Mouse (Mus musculus) ovary, postnatal 14 days (tissue): ENCODE results near the gene Fam219a.

Source experiments
- DNase-seq: peaks from one replicate; pipeline ENCODE4 v3.0.0; 2022; ENCODE audit warnings: low spot score

Fam219a gene

DNA sequence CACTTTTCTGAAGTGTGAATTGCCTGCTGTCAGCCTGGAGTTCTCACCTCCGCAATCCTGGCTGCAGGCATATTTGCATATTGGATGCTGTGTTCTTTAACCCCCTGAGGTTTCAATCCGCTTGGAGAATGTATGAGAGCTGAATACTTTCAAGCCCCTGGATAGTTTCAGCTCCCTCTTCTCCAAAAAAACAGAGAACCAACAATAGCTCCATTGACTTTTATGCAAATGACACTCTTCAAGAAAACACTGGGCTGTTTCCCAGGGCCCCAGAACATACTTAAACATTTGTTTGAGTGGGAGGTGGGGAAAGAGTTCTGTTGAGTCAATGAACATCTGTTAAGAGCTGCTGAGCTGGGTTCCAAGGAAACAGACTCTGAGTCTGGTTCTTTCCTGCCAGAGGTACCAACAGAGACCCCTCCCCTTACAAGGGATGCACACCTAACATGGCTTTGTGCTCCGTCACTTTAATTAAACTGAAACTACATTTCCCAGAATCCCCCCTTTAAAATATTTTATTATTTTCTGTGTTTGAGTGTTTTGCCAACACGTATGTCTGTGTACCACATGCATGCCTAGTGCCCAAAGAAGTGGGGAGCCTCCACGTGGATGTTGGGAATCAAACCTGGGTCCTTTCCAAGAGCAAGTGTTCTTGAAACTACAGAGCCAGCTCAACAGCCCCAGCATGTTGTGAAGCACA is 98.5 kb downstream of the Fam219a start:
- no peak for DNase-seq

DNA sequence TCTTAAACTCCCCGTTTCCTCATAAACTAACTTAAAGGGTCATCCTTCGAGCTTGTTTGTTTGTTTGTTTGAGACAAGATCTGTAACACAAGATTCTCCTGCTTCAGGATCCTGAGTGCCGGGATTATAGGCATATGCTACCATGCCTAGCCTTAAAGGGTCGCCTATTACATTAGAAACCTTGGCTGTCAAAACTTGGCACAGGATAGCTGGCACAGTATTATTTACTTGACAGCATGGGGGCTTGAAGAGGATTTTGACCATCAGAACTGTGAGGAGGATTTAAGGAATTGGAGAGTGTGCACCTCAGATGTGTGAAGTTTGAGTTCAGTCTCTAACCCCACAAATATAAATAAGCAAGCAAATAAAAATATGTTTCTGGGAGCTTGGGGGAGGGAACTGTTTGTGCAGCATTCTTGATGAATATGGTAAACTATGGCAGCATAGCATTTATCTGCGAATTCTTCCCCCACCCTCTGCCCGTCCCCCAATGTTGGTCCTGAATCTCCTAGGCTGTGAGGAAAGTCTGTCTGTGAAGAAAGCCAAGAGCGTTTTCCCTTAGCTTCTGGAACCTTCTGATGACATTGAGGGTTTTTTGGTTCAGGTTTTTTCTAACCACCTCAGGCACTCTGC is 99.2 kb downstream of the Fam219a start:
- no peak for DNase-seq

GRCm38 (mm10) chr4:41469199-41469598 is 100.1 kb downstream of the Fam219a start:
- no peak for DNase-seq

GRCm38 (mm10) chr4:41468396-41469080 is 100.8 kb downstream of the Fam219a start:
- peak; percentile 59 for DNase-seq
